Mouse (Mus musculus): ENCODE results near the gene Gm20834.
"Not testable (repeated sequence)": the region's sequence is repeated elsewhere in the genome, so short reads cannot be mapped to it uniquely, and the experiment has no call there.

DNA sequence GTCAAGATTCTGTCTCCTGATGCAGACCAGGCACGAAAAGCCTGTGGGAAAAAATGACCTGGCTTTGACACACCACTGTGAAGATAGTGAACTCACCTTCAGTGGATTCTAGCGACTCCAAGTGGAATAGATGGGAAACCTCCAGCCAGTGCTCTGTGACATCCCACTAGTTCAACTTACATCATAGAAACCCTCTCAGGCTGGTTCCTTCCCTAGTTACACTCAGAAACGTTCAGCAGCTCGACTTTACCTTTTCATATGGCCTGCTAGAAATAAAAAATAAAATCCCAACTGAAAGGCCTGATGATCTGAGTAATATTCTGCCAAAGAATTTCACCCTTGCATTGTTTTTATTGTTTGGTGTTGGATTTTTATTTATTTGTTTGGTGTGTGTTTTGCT, at the start of gene Gm20834:
- TF ChIP-seq TCF12 (IDR thresholded peaks at IDR 0.05; ENCODE audit: insufficient read depth, poor library complexity, severe bottlenecking); POLR2A (IDR thresholded peaks at IDR 0.05; ENCODE audit: insufficient read length, low read depth): not testable (repeated sequence)
